Mouse (Mus musculus) c-Kit-positive CD71-negative TER-119-negative erythroid progenitor cells, embryonic 14.5 days (primary cell): ENCODE measurements around the gene Cfap44.

Experiments
- DNase-seq: peaks from one replicate; pipeline ENCODE4 v3.0.0-alpha.2; 2013; ENCODE audit warnings: low read depth

The Cfap44 gene

GRCm38 (mm10) chr16:44530829-44531228 lies 136.2 kb downstream of the Cfap44 start:
- DNase-seq = no peak

GRCm38 (mm10) chr16:44531239-44531797 lies 136.7 kb downstream of the Cfap44 start:
- no peak for DNase-seq
